Mouse (Mus musculus) thymus, adult 2 months (tissue): ENCODE measurements around the gene 5031410I06Rik. TPM values are rescaled to one million over a fixed set of nuclear protein-coding genes. Genes with fewer than 3 reads are reported as not detected.
"Not testable (repeated sequence)": the region's sequence is repeated elsewhere in the genome, so short reads cannot be mapped to it uniquely, and the experiment has no call there.

Source experiments
- DNase-seq: peaks from one replicate; pipeline ENCODE4 v3.0.0; 2021
- H3K27ac ChIP-seq: fragments of 200-500 bp; 2 replicates; pipeline ENCODE4 v1.5.1; 2012; ENCODE audit warnings: low read length, control low read depth; ENCODE audit not compliant: control insufficient read depth, insufficient read depth
- H3K27me3 ChIP-seq: fragments of 200-500 bp; 2 replicates; pipeline ENCODE4 v1.6.1; 2012; ENCODE audit warnings: mild to moderate bottlenecking, low read length, moderate library complexity, mixed read lengths; ENCODE audit not compliant: control insufficient read depth, insufficient read depth
- H3K36me3 ChIP-seq: fragments of 200-500 bp; 2 replicates; pipeline ENCODE4 v1.6.1; 2012; ENCODE audit warnings: mild to moderate bottlenecking, low read length, moderate library complexity; ENCODE audit not compliant: control insufficient read depth, insufficient read depth
- H3K4me1 ChIP-seq: fragments of 200-500 bp; replicated peaks from 2 replicates; pipeline ENCODE4 v1.6.1; 2012; ENCODE audit warnings: low read length; ENCODE audit not compliant: control insufficient read depth, insufficient read depth
- H3K4me3 ChIP-seq: fragments of 200-500 bp; 2 replicates; pipeline ENCODE4 v1.5.1; 2012; ENCODE audit warnings: mild to moderate bottlenecking, low read length, control low read depth, moderate library complexity; ENCODE audit not compliant: control insufficient read depth, insufficient read depth
- CTCF ChIP-seq: fragments of 200-500 bp; IDR thresholded peaks from 2 replicates; pipeline ENCODE4 v1.5.1; 2012; ENCODE audit warnings: mild to moderate bottlenecking, control low read depth, low read length, moderate library complexity, borderline replicate concordance; ENCODE audit not compliant: control insufficient read depth, poor library complexity, insufficient read depth; ENCODE audit errors: extremely low read depth
- POLR2A ChIP-seq: fragments of 200-500 bp; IDR thresholded peaks from 2 replicates; pipeline ENCODE4 v1.6.1; 2012; ENCODE audit warnings: mild to moderate bottlenecking, low read length, control low read depth, moderate library complexity; ENCODE audit not compliant: control insufficient read depth, poor library complexity, insufficient read depth; ENCODE audit errors: extremely low read depth
- WGBS: fragments of 180-500 bp; shearing (Covaris S2); methylation state at CpG from one replicate; pipeline ENCODE4 v1.1.7; 2018; 5-methylcytosine and 5-hydroxymethylcytosine counted together
- polyA plus RNA-seq: library from polyadenylated mRNA; depleted of rRNA; stranded (reverse); fragments of >200 nt; gene quantifications from 2 replicates; pipeline ENCODE4 v1.2.3, GENCODE M21; 2012; rRNA removed

The 5031410I06Rik gene
- 0.03 TPM in 1 of 2 replicates, not detected in the other for polyA plus RNA-seq

GRCm38 (mm10) chr5:26105262-26105661 is at the start of gene 5031410I06Rik:
Gene 5031410I06Rik (minus strand): TSS chr5:26105362.
- not testable (repeated sequence) for H3K27ac ChIP-seq, H3K4me3 ChIP-seq, H3K36me3 ChIP-seq, DNase-seq, H3K4me1 ChIP-seq, H3K27me3 ChIP-seq
- no CpG with 5 or more reads among the region's 3 CpGs for WGBS

GRCm38 (mm10) chr5:26142891-26143290 is 37.7 kb upstream of the 5031410I06Rik start:
- no peak for DNase-seq
- H3K4me1 ChIP-seq: no peaks in the 10 kb centered on the region
- no peak overlapping the region for H3K27ac ChIP-seq
- 91% methylated on average over 6 of the region's 6 CpGs for WGBS
- no peak overlapping the region for H3K4me3 ChIP-seq
- no peaks in the 10 kb centered on the region for H3K36me3 ChIP-seq
- TF ChIP-seq CTCF (no peak), POLR2A (no peak)
- H3K27me3 ChIP-seq: no peaks in the 10 kb centered on the region

- H3K27ac ChIP-seq, DNase-seq, H3K4me3 ChIP-seq, H3K4me1 ChIP-seq, H3K27me3 ChIP-seq, H3K36me3 ChIP-seq: not testable (repeated sequence)
- no CpG with 5 or more reads among the region's 3 CpGs for WGBS
These were observed 16.2 kb upstream of the 5031410I06Rik start, which contains the start of gene Gm10220 for GRCm38 (mm10) chr5:26121321-26121720. Gene Gm10220 (minus strand): TSS chr5:26121421.

- not testable (repeated sequence) for DNase-seq, H3K27ac ChIP-seq, H3K4me3 ChIP-seq, H3K36me3 ChIP-seq, H3K4me1 ChIP-seq, H3K27me3 ChIP-seq
- WGBS: 72% methylated on average over 1 of the region's 1 CpGs
These were observed 16.0 kb downstream of the 5031410I06Rik start, which contains the start of gene Gm10471 for GRCm38 (mm10) chr5:26089191-26089590. Gene Gm10471 (minus strand): TSS chr5:26089291.

- H3K4me3 ChIP-seq, DNase-seq, H3K27ac ChIP-seq, H3K36me3 ChIP-seq, H3K4me1 ChIP-seq, H3K27me3 ChIP-seq: not testable (repeated sequence)
These were observed 26.1 kb downstream of the 5031410I06Rik start for GRCm38 (mm10) chr5:26079023-26079422.

- TF ChIP-seq POLR2A (no peak), CTCF (no peak)
- no peaks in the 10 kb centered on the region for H3K27me3 ChIP-seq
- H3K4me1 ChIP-seq: no peaks in the 10 kb centered on the region
- H3K4me3 ChIP-seq: no peak overlapping the region
- no peak for DNase-seq
- 90% methylated on average over 24 of the region's 24 CpGs for WGBS
- no peaks in the 10 kb centered on the region for H3K36me3 ChIP-seq
- no peak overlapping the region for H3K27ac ChIP-seq
These were observed 34.4 kb downstream of the 5031410I06Rik start for GRCm38 (mm10) chr5:26070716-26071115.

- H3K4me3 ChIP-seq, H3K27ac ChIP-seq, H3K27me3 ChIP-seq, H3K4me1 ChIP-seq, DNase-seq, H3K36me3 ChIP-seq: not testable (repeated sequence)
- no CpG with 5 or more reads among the region's 2 CpGs for WGBS
These were observed 46.7 kb downstream of the 5031410I06Rik start, which contains the start of gene Gm7347 for GRCm38 (mm10) chr5:26058481-26058880. Gene Gm7347 (minus strand): TSS chr5:26058581.

Other genes starting within 250 kb of the 5031410I06Rik start
- not detected in 2 replicates for gene Gm21663, start 163.0 kb downstream of the 5031410I06Rik start, polyA plus RNA-seq
- gene Gm21671, start 150.9 kb downstream of the 5031410I06Rik start, polyA plus RNA-seq: not detected in 2 replicates
- not detected in 2 replicates for gene Gm21680, start 132.7 kb downstream of the 5031410I06Rik start, polyA plus RNA-seq
- gene Gm21698, start 116.7 kb downstream of the 5031410I06Rik start, polyA plus RNA-seq: 0.03 TPM in 1 of 2 replicates, not detected in the other
- not detected in 2 replicates for gene Gm1979, start 100.6 kb downstream of the 5031410I06Rik start, polyA plus RNA-seq
- gene Gm5862, start 82.4 kb downstream of the 5031410I06Rik start, polyA plus RNA-seq: not detected in 2 replicates
- gene Speer4a, start 65.8 kb downstream of the 5031410I06Rik start, polyA plus RNA-seq: not detected in 2 replicates
- not detected in 2 replicates for gene Gm7347, start 46.8 kb downstream of the 5031410I06Rik start, polyA plus RNA-seq
- gene Gm10471, start 16.1 kb downstream of the 5031410I06Rik start, polyA plus RNA-seq: not detected in 2 replicates
- not detected in 2 replicates for gene Gm10220, start 16.1 kb upstream of the 5031410I06Rik start, polyA plus RNA-seq
- 0.11 TPM in 1 of 2 replicates, not detected in the other for gene Gm7361, start 152.3 kb upstream of the 5031410I06Rik start, polyA plus RNA-seq